Mouse (Mus musculus) 416B (cell line): ENCODE data around the gene Shank3.

Experiments
- DNase-seq: peaks from one replicate; pipeline ENCODE4 v3.0.0; 2011; ENCODE audit warnings: low read depth

Gene Shank3

GRCm38 (mm10) chr15:89524611-89525415 lies 25.4 kb downstream of the Shank3 start:
- no peak for DNase-seq

- no peak for DNase-seq
Observed at GRCm38 (mm10) chr15:89525464-89525863, 26.0 kb downstream of the Shank3 start.

DNA sequence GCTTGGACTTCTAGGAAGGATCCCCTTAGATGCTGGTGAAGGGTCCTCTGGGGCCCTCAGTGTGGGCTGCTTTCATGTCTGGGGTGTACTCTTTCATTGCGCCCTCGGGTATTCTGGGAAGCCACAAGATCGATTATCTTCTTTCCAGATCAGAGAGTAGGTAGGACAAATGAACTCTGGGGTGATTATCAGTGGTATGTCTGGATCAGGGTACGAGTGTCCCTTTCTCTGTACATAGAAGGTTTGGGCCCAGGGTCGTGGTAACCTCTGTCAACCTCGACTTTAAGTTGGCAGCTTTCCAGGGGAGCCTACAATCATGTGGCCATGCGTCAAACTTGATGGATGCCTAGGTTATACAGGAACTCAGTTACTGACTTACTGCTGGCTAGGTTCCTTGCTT lies 26.5 kb downstream of the Shank3 start:
- peak; percentile 40 for DNase-seq

GRCm38 (mm10) chr15:89526776-89527325 lies 27.4 kb downstream of the Shank3 start:
- DNase-seq, result no peak

DNA sequence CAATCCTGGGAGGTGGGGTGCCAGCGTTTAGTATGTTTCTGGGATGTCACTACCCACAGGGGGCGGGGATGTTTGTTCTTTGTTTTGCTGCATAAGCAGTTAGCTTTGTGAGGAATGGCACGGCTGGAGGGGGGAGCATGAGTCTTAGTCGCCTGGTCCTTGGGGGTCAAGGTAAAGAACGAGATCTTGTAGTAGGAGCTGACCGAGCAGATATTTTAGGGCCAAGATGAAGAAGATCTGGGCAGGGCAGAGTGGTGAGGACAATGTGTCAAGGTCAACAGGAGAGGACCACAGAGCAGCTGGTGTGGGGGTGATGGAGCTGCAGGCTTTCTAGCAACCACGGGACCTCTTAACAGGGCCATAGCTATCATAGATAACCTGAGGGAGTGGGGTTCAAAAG lies 28.0 kb downstream of the Shank3 start:
- DNase-seq, result no peak

DNA sequence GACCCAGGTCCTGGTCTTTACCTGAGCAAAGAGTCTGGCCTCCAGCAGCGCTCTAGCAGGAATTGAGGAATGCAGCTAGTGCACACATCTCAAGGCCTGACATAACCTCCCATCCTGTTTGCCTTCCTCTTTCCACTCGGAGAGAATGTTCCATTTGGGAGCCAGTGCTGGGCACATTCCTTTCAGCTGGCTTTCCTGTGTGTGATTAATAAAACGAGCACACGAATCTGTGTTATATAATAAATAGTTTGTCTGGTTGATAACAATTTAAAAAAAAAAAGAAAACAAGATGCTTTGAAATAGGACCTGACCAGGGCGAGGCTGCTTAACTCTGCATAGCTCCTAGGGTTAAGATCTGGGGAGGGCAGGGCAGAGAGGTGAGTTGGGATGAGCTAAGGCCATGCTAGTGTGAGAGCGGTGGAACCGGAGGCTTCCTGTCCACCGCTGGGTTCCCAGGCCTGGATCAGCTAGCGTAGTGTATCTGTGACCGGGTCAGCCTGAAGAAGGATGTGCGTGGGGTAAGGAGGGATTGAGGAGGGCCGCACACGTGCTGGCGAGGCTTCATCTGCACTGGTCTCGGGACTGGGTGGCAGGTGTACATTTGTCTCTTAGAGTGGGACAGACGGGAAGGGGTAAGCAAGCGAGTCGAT lies 28.9 kb downstream of the Shank3 start:
- no peak for DNase-seq

DNA sequence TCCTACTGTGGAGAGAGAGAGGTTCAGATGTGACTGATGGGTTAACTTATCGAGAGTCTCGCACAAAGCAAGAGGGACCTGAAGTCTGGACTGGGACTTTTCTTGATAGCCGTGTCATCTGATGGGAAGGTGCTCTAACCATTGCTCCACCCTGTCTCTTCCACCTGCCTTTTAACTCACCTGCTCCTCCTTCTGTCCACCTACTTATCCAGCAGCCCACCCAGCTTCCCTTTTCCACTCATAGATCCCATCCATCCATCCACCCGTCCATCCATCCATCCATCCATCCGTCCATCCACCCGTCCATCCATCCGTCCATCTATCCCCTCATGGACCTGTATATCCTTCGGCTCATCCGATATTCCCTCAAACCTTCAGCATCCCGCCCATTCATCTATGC lies 29.5 kb downstream of the Shank3 start:
- no peak for DNase-seq

DNA sequence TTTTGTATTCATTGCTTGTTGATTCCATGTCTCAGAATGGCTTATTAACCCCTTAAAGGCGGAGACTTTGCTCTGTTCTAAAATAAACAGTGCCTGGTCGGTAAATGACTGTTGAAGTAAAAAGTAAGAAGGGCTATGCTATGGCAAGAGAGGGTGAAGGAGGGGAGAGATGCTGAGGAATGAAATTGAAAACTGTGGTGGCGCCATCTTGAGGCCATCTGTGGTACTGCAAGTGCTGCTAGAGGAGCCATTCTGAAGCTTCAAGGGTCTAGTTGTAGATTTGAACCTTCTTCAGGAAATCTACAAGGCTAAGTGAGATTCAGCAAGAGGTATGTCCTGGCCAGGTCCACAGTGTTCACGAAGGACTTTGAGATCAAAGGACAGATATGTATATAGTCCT lies 30.9 kb downstream of the Shank3 start:
- DNase-seq, result peak; percentile 57

- DNase-seq, result no peak
Observed at GRCm38 (mm10) chr15:89531399-89531798, 32.0 kb downstream of the Shank3 start.

DNA sequence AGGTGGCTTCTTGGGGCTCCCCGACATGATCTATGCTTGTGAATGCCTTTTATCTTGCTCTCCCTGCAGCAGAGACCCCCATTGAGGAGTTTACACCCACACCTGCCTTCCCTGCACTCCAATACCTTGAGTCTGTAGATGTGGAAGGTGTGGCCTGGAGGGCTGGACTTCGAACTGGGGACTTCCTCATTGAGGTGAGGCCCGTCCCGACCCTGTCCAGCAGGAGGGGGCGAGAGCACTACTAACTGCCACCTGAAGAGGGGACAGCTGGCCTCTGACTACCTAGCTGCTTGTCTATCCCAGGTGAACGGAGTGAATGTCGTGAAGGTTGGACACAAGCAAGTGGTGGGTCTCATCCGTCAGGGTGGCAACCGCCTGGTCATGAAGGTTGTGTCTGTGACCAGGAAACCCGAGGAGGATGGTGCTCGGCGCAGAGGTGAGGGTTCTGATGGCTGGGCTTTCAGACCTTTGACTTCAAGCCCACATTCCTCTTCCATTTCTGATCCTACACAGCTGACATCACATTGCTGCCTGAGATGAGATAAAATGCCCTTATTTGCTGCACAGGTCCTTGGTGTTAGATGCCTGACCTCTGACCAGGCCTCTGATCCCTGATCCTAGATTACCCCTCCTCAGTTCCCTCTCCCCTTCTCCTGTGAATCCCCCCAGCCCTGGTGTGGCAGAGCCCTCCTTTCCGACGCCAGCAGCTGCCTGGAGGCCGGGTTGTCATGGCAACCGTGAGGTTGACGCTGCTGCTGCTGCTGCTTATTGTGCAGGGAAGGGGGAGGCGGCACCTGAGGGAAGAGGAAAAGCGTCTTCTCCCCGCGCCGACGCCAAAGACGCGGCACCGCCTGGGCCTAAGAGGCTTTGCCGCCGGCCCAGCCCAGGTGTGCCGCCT lies 32.9 kb downstream of the Shank3 start:
- DNase-seq, result no peak

- no peak for DNase-seq
Observed at GRCm38 (mm10) chr15:89532924-89533842, 33.8 kb downstream of the Shank3 start.

- no peak for DNase-seq
Observed at GRCm38 (mm10) chr15:89533843-89534207, 34.4 kb downstream of the Shank3 start.

- no peak for DNase-seq
Observed at GRCm38 (mm10) chr15:89544171-89544570, 44.7 kb downstream of the Shank3 start.

GRCm38 (mm10) chr15:89547321-89547720 lies 47.9 kb downstream of the Shank3 start:
- no peak for DNase-seq

- DNase-seq, result no peak
Observed at GRCm38 (mm10) chr15:89547824-89548601, 48.6 kb downstream of the Shank3 start.

GRCm38 (mm10) chr15:89548837-89549236 lies 49.4 kb downstream of the Shank3 start:
- no peak for DNase-seq

DNA sequence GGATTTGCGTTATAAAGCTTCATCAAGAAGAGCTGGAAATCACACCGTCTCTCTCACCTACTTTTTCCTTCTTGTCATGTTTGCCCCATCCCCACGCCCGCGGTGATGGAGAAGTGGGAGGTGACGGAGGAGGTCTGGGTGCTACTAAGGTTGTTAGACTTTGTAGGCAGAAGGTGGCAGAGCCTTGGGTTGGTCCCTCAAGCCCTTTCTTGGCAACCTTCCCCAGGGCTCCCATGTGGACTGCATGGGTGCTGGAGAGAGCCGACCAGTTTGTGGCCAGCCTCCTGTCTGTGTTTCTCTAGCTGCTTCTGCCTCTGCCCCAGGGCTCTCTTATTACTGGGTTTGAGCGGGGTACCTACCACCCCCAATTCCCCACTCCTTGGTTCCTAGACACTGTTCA lies 51.1 kb downstream of the Shank3 start:
- no peak for DNase-seq

DNA sequence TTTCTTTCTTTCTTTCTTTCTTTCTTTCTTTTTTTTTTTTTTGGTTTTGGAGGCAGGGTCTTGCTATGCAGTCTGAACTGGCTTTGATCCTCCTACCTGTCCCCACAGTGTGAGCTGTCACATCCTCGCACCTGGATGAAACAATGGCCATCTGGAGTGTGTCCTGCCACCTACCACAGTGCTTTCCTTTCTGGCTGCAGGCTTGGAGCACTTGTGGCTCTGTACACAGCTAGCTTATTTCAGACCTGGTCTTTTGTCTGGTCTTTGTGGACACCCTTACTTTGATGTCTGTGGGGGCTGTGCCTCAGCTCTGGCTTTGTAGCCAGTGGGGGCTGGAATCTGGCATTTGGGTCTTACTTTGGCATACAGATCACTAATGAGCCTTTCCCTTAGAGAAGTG lies 52.3 kb downstream of the Shank3 start:
- DNase-seq, result no peak

DNA sequence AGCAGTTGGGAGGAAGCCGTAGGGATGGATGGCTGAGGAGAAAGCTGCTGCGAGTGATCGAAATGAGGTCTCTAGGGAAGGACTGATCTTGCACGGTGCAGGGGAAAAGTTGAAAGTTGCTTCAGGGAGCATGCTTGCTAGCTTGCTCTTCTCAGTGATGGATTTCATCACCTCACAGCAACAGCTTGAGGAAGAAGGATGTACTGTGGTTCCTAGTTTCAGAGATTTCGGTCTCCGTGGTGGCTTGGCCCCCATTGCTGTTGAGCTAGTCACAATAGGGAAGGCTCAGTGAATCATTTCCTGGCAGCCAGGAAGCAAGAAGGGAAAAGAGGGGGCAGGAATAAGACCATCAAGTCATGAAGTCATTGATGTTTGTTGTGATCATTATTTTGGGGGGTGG lies 56.2 kb downstream of the Shank3 start:
- peak; percentile 86 for DNase-seq

- DNase-seq, result no peak
Observed at GRCm38 (mm10) chr15:89556401-89557178, 57.2 kb downstream of the Shank3 start.
